Comparison of ENCODE assay signal across 12 mouse cellular contexts in the genomic region with DNA sequence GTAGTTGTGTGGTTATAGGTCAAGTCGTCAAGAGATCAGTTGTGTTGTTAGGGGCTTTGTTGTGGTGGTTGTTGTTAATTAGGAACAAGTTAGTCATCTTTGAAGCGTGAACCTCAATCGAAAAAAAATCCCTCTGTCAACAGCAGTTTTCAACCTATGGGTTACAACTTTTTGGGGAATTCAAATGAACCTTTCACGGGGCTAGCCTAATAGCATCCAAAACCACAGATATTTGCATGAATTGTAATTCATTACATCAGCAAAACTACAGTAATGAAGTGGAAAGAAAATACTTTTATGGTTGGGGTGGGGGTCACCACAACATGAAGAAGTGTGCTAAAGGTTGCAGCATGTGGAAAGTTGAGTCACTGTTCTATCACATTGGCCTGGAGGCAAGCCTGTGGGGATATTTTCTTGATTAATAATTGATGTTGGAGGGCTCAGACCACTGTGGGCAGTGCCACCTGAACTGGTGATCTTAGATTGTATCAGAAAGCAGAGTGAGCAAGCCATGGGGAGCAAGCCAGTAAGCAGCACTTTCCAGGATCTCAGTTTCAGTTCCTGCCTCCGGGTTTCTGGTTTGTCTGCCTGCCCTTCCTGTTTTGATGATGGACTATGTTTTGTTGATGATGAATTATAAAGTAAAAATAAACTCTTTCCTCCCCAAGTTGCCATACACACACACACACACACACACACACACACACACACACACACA.
DNase-seq lines count a peak whose midpoint lies in the region; ATAC-seq lines count a peak whose summit lies in the region.
"Had no signal": no experiment of that assay in that cellular context is flagged by ENCODE, and none has a peak within 500 bp of the region (broad histone marks: within the 10 kb centered on the region; RNA-seq: fewer than 3 reads in every experiment).

No protein-coding gene starts in this region.

- peak; percentile 53 for ATAC-seq in granulocyte monocyte progenitor cell, adult 5-6 weeks (replicated peaks; ENCODE audit: poor library complexity, severe bottlenecking)
- ATAC-seq: forebrain, postnatal 0 days had no signal

- intact Hi-C loops in gastrocnemius, postnatal 36 days (cut with DNase I): no loop called here

- peak; percentile 41 for DNase-seq in 3T3-L1 (ENCODE audit: low read depth, low spot score)
- peak; percentile 87 for DNase-seq in CD4-positive helper T cell, adult 2 months (ENCODE audit: low read depth, low spot score)
- DNase-seq in naive thymus-derived CD4-positive, alpha-beta T cell, adult 2 months (ENCODE audit: low read depth): peak; percentile 59
- no peak for DNase-seq in ovary, postnatal 14 days (ENCODE audit: low spot score)
- DNase-seq in gastrocnemius, postnatal 25 days: no peak
- DNase-seq in gastrocnemius, postnatal 36 days: no peak
- DNase-seq: cerebellum, adult 9-11 months; forebrain, postnatal 0 days; kidney, adult 11 months; kidney, postnatal 25 days; lung, postnatal 10 days had no signal

Comparison
In these comparisons a context has a peak if more than half of its experiments do, and no peak if none do; other contexts are left out.
1. DNase-seq: peak in 3T3-L1 (single experiment), CD4-positive helper T cell, adult 2 months (single experiment) and naive thymus-derived CD4-positive, alpha-beta T cell, adult 2 months (single experiment); none in ovary, postnatal 14 days (single experiment), gastrocnemius, postnatal 25 days (single experiment) and gastrocnemius, postnatal 36 days (0 of 2).